ENCODE assay signal across 15 mouse cellular contexts in genomic region chr4:59802107-59802506, GRCm38 (mm10). TPM values are rescaled to one million over a fixed set of nuclear protein-coding genes. Genes with fewer than 3 reads are reported as not detected.
DNase-seq lines count a peak whose midpoint lies in the region; TF ChIP-seq lines count a peak whose summit lies in the region.
"Had no signal": no experiment of that assay in that cellular context is flagged by ENCODE, and none has a peak within 500 bp of the region (broad histone marks: within the 10 kb centered on the region; RNA-seq: fewer than 3 reads in every experiment).

No protein-coding gene starts in this region.

- no peak overlapping the region for H3K4me3 ChIP-seq in spleen, adult 2 months (ENCODE audit: extremely low read depth, insufficient read depth, insufficient read length)
- H3K4me3 ChIP-seq: heart, adult 2 months; kidney, embryonic 15.5 days; liver, embryonic 15.5 days had no signal

- peak overlapping the region; percentile 56; the same call in 1 of the 2 replicates for H3K27ac ChIP-seq in spleen, adult 2 months (ENCODE audit: insufficient read depth, low read length)
- H3K27ac ChIP-seq: heart, adult 2 months; kidney, embryonic 15.5 days had no signal

- 79% methylated on average over 6 of the region's 6 CpGs for WGBS in spleen, adult 2 months

- no peaks in the 10 kb centered on the region for H3K36me3 ChIP-seq in spleen, adult 2 months (ENCODE audit: control insufficient read depth, insufficient read depth, low read length)
- H3K36me3 ChIP-seq: kidney, embryonic 15.5 days; liver, embryonic 15.5 days had no signal

- peak; percentile 53 for DNase-seq in layer of hippocampus, adult 11-12 months (ENCODE audit: low spot score)
- DNase-seq in layer of hippocampus, postnatal 14 days (ENCODE audit: low spot score in 2 of 2), result no peak
- no peak for DNase-seq in spleen, adult 2 months (ENCODE audit: low read depth in 1 of 2, low spot score in 2 of 2)
- DNase-seq in spleen, adult 12 weeks (ENCODE audit: low spot score), result no peak
- peak; percentile 90 for DNase-seq in brain, adult 2 months (ENCODE audit: low read depth, low spot score)
- DNase-seq in retina, postnatal 1 day, result no peak
- no peak for DNase-seq in kidney, adult 18-20 months
- DNase-seq: cerebellum, postnatal 14 days; embryo, embryonic 11 days; forebrain, postnatal 0 days; heart, adult 2 months; midbrain, embryonic 14.5 days had no signal

- peaks cover 12% of the 10 kb centered on the region; the same call in 1 of the 2 replicates for H3K4me1 ChIP-seq in spleen, adult 2 months (ENCODE audit: control insufficient read depth, insufficient read depth, insufficient read length)

- no peaks in the 10 kb centered on the region for H3K27me3 ChIP-seq in spleen, adult 2 months (ENCODE audit: control insufficient read depth, insufficient read depth, low read length)
- H3K27me3 ChIP-seq: CH12.LX; kidney, embryonic 15.5 days; liver, embryonic 15.5 days had no signal

- TF ChIP-seq POLR2A in spleen, adult 2 months (IDR thresholded peaks at IDR 0.05; ENCODE audit: low read depth, low read length), result no peak

- no peak for TF ChIP-seq CTCF in spleen, adult 2 months (IDR thresholded peaks at IDR 0.05; ENCODE audit: extremely low read depth, insufficient read depth, insufficient read length, insufficient replicate concordance)

RNA-seq across cellular contexts. Expression of gene Inip, which starts 0.7 kb away (rescaled TPM):
- 10 to 100 TPM; 20.2 to 22.7 TPM for total RNA-seq in layer of hippocampus, postnatal 14 days (2021)
- polyA plus RNA-seq in spleen, adult 2 months (2012; rRNA removed), result 9.8 and 10.1 TPM in 2 replicates

RNA-seq across cellular contexts. Expression of gene Snx30, which starts 3.5 kb away (rescaled TPM):
- 10 to 100 TPM; 46.4 to 46.9 TPM for total RNA-seq in layer of hippocampus, postnatal 14 days (2021)
- polyA plus RNA-seq in spleen, adult 2 months (2012; rRNA removed), result 8.8 and 12.5 TPM in 2 replicates

Comparison
In these comparisons a context has a peak if more than half of its experiments do, and no peak if none do; other contexts are left out.
1. DNase-seq: peak in layer of hippocampus, adult 11-12 months (single experiment) and brain, adult 2 months (single experiment); none in layer of hippocampus, postnatal 14 days (0 of 2), spleen, adult 2 months (0 of 2), spleen, adult 12 weeks (single experiment), retina, postnatal 1 day (single experiment) and kidney, adult 18-20 months (single experiment).